Mouse (Mus musculus) urinary bladder, adult 2 months (tissue): ENCODE measurements around the gene Ghdc. TPM values are rescaled to one million over a fixed set of nuclear protein-coding genes. Genes with fewer than 3 reads are reported as not detected.
"Not testable (repeated sequence)": the region's sequence is repeated elsewhere in the genome, so short reads cannot be mapped to it uniquely, and the experiment has no call there.

Experiments
- DNase-seq: peaks from one replicate; pipeline ENCODE4 v3.0.0; 2022; ENCODE audit warnings: low spot score
- polyA plus RNA-seq: library from polyadenylated mRNA; depleted of rRNA; stranded (reverse); fragments of >200 nt; gene quantifications from 2 replicates; pipeline ENCODE4 v1.2.3, GENCODE M21; 2012; rRNA removed

Gene Ghdc
- 16.7 and 20.5 TPM in 2 replicates for polyA plus RNA-seq

DNA sequence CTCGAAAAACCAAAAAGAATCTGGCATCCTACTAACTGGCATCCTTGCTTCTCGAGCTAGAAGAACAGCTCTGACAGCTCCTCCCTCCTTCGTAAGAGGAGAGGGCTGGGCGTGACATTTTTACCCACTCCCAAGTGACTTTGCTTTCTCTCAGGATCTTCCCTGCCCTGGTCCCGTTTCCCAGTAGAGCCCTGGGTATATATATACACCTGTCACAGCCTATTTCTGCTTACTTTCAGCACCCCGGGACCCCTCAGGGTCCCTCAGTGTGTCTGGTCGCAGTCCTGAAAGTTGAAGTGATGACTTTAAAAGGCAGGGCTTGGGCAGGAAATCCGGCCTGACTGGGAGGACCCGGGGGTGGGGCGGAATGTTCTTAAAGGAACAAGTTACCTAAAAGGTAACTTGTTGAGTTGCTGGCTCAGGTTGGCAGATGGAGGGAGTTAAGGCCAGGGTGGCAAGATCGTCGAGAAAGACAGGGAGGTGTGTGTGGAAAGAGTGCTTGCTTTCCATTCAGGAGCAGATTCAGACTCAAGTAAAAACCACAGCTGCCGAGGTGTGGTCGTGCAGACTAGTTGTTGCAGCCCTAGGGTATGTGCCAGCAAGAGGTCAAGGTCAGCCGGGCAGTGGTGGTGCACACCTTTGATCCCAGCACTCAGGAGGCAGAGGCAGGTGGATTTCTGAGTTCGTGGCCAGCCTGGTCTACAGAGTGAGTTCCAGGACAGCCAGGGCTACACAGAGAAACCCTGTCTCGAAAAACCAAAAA is at the start of gene Ghdc:
Gene Ghdc (minus strand): TSS at position 312 of the 763 bp plus-strand sequence.
- DNase-seq, result peak; percentile 54

- no peak for DNase-seq
Measured at GRCm38 (mm10) chr11:100820047-100820446, 49.3 kb upstream of the Ghdc start.

DNA sequence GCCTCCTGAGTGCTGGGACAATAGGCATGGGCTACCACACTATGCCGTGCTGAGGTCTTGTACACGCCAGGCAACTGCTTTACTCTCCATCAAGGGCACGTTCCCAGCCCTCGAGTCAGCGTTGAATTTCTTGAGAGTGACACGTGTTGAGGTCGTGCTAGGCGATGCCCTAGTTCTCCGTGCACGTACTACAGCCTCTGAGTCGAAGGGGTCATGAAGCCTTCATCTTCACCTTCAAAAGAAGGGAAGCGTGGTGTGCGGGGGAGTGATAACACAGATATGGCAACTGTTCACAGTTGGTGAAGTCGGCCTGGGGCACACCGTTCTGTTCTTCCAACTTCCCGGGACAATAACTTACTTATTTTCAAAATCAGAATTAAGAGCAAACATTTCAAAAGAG is 48.9 kb upstream of the Ghdc start:
- no peak for DNase-seq

- no peak for DNase-seq
Measured at GRCm38 (mm10) chr11:100819048-100819447, 48.3 kb upstream of the Ghdc start.

- DNase-seq, result no peak
Measured at GRCm38 (mm10) chr11:100818359-100819012, 47.7 kb upstream of the Ghdc start.

DNA sequence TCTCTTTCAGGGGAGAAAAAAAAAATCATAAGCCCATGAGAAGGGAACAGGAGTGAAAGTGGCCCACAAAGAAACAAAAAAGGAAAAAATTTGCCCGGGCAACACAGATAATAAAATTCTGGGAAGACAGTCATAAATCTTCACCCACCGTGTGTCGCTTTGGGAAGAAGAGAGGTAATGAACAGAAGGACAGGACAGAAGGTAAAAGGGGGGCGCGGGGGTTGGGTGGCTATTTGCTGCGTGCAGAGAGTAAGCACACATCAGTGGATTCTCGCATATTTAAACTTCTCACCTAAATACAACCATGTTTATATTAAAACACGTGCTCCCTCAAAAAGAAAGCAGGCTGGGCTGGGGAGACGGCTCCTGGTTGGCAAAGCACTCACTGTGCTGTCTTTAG is 46.6 kb upstream of the Ghdc start:
- no peak for DNase-seq

DNA sequence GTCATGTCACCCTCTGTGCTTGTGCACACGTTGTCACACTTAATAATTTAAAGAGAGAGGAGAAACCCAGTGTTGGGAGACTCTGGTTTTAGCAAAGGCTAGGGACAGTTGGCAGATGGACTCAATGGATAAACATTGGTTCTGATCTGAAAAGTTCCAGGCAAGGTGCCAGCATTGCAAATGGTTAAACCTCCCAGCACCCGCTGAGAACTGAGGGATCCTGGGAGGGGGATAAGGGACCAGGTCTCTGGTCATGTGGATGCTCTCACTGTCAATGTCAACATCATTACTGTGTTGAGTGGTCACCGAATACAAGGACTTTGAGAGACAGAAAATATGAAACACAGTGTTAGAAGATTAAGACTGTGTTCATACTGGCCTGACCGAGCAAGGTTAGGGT is 46.0 kb upstream of the Ghdc start:
- DNase-seq, result no peak

GRCm38 (mm10) chr11:100816342-100816741 is 45.6 kb upstream of the Ghdc start:
- no peak for DNase-seq

DNA sequence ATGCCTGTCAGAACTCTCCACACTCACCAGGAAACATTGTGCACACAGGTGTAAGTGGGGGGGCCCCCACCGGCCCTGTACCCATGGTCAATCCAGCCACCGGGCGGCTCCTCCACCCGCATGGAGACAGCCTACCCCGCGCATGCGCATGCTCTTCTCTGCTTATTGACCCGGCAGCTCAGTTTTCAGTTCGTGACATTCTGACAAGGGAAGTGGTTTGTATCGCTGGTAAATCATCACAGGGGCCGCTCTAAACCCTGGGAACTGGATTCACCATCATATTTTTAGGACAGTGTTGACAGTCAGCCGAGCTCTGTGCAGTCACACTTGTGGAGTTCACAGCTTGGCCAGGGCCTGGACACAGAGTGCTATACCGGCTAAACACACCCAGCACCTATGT is 43.7 kb upstream of the Ghdc start:
- DNase-seq, result peak; percentile 51

DNA sequence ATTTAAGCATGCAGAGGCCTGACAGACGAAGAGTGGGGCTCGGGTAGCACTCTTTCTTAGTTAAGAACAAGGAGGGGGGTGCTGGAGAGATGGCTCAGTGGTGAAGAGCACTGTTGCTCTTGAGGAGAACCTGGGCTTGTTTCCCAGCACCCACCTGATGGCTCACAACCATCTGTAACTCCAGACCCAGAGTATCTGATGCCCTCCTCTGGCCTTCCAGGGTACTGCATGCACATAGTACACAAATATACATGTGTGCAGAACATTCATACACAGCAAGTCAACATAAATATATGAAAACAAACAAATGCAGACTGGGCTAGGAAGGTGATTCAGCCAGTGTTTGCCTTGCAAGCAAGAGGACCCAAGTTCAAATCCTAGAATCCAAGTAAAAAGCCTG is 40.4 kb upstream of the Ghdc start:
- no peak for DNase-seq

DNA sequence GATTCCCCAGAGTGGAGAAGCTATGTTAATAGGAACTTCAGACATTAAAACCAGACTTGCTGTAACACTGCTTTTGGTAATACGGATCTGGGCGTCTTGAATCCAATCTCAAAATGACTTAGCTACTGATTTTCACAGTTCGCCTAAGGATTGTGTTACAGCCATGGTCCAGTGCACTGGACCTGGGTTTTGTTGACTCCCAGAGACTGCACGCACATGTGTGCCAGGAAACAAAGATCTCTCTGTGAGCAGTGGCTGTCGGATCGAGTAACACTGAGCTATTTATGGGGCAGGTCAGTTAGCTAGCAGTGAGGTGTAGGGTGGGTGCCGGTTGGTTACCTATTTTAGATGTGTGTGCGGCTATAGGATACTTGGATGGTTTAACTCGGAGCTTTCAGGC is 39.8 kb upstream of the Ghdc start:
- DNase-seq, result no peak

DNA sequence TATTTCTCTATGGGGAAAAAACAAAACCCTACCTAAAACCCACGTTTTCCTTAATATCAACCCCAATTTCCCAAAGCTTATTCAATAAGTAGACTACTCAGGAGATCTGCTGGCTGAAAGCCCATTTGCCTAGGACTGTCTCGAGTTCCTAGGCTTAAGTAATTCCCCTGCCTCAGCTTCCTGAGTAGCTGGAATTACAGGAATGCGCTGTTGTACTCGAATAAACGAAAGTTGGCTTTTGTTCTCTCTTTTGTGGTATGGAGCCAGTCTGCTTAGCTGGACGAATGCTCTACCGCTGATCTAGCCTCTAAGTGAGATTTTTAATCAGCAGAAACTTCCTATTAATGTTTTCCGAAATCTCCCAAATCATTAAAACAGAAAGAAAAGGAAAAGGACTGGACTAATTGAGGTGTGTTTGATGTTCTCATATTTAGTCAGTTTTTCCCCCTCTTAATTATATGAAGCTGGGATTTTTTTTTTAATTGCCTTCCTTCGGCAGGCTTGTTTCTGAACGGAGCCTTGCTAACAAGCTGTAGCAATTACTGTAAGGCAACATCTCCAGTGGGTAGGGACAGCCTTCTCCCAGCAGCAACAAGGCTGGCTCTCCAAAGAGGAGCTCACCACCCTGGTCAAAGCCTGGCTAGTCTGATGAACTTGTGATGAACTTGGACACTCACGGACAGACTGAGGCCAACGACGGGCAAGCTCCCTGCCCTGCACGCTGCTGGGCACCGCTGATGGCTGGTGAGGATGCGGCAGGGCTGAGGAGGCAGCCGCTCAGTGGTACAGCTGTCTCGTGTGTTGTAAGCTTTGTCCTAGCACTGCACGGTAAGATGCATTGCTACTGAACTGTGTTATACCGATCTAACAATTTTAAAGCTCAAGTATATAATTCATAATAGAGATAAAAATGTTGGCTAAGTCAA is 35.9 kb upstream of the Ghdc start:
- DNase-seq, result no peak

GRCm38 (mm10) chr11:100805535-100805934 is 34.8 kb upstream of the Ghdc start:
- DNase-seq, result no peak

GRCm38 (mm10) chr11:100804409-100804808 is 33.7 kb upstream of the Ghdc start:
- no peak for DNase-seq

GRCm38 (mm10) chr11:100799426-100799825 is 28.7 kb upstream of the Ghdc start:
- DNase-seq, result no peak

- DNase-seq, result no peak
Measured at GRCm38 (mm10) chr11:100796585-100796984, 25.8 kb upstream of the Ghdc start.

DNA sequence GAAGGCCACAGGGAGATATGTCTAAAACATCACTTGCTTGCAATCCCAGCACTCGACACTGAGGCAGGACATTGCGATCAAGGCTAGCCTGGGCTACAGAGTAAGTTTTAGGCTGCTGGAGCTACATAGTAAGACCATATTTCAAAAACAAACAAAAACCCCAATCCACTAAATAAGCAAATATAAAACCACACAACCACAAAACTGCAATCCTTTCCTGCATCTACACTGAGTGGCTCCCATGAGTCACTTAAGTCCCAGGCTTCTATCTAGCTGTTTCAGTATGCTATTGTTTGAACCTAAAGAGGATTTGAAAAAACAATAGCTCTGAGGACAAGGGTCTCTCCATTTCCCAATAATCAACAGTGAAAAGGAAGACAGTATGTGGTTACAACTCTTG is 24.6 kb upstream of the Ghdc start:
- DNase-seq, result no peak

GRCm38 (mm10) chr11:100791457-100792049 is 20.8 kb upstream of the Ghdc start:
- DNase-seq, result no peak

DNA sequence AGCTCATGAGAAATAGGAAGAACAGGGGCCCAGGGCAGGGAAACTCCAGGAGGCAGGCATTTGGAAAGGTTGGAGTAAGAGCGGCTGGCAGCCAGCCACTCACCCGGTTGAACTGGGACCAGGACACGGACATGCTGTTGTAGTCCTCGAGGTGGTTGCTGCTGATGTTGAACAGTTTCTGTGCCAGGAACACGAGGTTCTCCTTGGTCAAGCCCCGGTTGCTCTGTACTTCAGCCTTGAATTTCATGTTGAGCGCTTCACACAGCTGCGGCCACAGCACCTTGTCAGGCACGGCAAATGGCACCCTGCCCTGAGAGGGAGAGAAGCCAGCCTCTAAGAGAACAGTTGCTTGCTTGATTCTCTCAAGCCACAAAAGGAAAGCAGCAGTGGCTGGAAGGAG is 19.9 kb upstream of the Ghdc start:
- DNase-seq, result not testable (repeated sequence)

DNA sequence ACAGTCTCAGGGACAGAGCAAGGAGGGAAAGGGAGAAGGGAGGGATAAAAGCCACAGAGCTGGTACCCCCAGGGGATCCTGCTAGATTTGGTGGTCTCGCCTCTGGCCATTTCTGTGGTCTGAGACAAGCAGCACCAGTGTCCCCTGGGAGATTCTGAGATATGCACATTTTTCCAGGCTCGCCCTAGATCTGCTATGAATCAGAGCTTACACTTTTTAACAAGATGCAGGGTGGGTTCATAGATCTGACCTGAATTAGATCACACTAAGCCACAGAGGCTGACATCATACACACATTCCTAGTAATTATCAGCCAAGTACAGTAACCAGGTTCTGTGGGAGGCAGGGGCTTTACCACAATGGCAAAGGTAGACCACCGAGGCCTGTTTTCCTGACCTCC is 18.9 kb upstream of the Ghdc start:
- DNase-seq, result no peak

DNA sequence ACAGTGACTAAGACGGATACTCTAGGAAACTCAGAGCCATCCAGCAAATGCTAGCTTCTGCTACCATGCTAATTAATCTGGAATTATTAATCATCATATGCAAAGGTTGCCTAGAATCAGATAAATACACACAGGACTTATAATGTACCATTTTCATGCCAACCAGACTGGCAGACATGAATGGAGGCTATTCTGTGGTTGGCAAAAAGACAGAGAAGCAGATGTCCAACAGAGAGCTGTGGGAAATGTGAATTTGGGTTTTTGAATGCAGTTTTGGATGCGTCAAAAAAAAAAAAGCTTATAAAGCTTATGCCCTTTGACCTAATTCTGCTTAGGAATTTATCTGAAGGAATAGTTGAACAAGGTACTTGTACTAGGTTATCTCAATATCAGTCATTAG is 15.0 kb upstream of the Ghdc start:
- no peak for DNase-seq

DNA sequence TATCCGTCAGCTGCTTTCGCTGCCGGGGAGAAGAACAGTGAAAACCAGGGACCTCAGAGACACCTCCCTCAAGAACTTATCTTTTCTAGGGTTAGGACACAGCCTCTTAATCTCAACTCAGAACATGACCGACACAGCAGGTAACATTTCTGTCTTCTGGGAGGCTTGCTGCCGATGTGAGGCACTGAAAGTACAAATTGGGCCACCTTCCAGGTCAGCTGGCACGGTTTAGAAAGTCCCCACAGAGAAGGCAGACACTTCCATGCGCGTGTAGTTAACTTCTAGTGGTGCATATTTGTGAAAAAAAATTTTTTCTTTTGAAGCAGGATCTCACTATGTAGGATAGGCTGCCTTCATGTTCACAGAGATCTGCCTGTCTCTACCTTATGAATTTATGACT is 13.5 kb upstream of the Ghdc start:
- DNase-seq, result no peak
